Mouse (Mus musculus): ENCODE results near the gene Il2ra.

DNA sequence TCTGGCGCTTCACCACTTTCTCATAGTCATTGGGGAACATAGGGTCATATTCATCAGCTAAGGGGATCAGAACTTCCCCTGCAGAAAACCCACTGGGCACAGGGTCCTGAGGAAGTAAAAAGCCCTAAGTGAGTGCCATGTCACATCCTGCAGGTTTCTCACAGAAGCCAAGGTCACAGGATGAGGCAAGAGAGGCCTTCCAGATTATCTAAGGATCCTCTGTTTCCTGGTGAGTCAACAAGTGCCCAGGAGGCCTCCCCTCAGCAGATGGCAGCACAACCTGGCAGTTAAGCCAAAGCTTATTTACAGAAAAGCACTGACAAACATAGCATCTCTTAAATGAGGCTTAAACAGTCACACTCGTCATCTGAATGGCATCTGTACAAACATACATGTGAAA, 45.9 kb upstream of the Il2ra start:
- TF ChIP-seq CTCF (IDR thresholded peaks at IDR 0.05; ENCODE audit: borderline replicate concordance, insufficient read depth, low read depth, low read length): no peak
- no peak for TF ChIP-seq POLR2A (IDR thresholded peaks at IDR 0.05; ENCODE audit: borderline replicate concordance, insufficient read depth, low read length)
